Mouse (Mus musculus) telencephalon, adult 2 months (tissue): ENCODE data around the gene Ppm1m.
"Not testable (repeated sequence)": the region's sequence is repeated elsewhere in the genome, so short reads cannot be mapped to it uniquely, and the experiment has no call there.

Experiments used
- DNase-seq: peaks from one replicate; pipeline ENCODE4 v3.0.0-alpha.2; 2011; ENCODE audit warnings: low read depth, low spot score

The Ppm1m gene

DNA sequence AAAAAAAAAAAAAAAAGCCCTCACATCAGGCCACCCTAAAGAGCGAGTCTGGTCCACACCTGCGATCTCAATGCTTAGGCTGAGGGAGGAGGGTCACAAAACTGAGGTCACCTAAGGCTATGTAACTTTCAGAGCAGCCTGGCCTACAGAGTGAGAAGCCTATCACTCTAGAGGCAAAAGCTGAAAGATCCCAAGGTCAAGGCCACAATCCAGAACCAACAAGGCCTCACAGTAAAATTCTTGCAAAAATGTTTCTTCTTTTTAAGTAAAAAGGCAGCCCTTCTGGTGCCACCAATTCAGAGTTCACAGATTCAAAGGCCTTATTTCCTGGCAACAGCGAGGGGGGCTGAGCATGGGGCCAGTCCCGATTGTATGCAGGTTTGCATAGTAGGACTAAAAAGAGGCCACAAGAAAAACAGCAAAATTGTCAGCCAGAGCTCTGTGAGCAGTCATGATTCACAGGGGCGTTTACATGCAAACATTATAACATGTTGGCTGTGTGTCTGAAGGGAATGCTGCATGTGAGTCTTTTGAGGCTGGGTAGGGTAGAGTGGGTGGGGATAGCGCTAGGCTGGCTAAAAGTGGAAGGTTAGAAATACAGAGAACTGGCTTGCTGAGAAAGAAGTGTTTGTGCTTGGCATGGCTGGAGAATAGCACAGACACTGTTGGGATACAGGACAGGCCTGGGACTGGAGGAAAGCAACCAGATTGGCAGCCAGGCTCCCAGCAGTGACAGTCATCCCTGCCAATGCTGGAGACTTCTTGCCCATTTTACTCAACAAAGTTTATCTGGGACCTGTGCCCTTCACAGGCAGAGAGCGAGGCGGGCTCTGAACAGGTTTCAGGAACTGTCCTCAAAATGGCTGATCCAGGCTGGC, 5.4 kb downstream of the Ppm1m start:
- no peak for DNase-seq

DNA sequence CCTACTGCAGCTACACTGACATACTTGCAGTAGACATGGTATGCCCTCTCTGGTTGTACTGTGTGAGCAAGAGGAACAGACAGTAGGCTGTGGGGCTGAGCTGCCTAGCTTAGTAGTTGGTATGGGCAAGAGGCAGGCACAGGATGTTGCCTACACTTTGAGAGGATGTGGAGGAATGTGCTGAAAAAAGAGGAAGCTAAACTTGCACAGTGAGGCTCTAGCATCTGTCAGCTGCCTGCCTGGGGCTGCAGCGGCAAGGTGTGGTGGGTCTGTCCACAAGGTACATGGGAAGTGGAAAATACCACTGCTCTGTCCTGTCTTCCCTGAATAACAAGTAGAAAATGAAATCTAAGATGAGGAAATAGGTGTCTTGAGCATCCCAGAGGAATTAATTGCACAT, 6.5 kb downstream of the Ppm1m start:
- peak; percentile 63 for DNase-seq

DNA sequence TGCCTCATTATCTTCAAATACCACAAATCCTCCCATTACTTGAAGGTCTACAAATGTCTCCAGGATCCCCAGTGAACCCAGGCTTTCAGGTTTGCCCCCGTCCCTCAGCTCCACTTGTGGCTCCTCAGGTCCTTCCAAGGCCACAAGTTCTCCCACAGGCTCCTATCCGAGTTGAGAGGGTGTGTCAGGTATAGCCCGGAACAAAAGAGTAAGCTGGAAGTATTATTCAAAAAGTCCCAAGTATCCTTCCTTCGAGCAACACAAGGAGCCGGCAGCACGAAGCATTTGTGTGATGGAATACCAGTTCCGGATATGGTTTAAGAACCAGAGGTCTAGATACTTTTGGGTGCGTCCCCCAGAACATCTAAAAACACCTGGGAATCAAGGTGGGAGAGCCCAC, 7.5 kb downstream of the Ppm1m start:
- DNase-seq: no peak

DNA sequence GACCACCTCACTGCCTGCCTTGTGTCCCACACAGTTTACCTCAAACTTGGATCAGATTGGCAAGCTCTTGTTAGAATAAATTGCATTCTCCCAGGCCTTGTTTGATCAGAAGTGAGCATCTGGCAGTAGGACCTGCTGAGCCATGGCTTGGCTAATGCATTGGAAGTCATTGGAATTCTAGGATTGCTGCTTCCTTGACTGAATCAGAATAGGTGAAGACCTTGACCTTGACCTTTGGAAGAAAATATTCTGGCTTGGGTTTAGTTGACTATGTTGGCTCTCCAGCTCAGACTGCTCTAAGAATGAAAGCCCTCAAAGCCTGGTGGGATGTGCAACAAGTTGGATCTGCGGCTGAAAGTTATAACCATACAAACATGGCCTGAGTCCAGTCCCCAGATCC, 8.2 kb downstream of the Ppm1m start:
- DNase-seq: no peak

- no peak for DNase-seq
These were observed 15.6 kb downstream of the Ppm1m start for GRCm38 (mm10) chr9:106183996-106184395.

DNA sequence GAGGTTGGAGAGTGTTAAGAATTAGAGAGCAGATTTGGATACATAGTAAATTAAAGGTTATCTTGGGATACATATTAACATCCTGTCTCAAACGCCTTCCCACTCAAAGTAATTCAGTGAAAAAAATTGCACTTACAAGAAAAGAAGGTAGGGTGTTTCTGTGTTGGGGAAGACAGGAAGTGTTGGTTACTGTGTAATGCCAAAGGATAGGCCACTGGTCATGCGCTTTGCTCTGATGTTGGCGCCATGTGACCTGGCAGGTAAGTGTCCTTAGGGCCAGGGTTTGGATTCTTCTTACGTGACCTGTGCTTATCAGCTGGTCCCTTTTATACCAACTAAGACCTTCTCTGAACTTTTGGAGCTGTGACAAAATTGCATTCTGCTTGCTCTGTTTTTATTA, 17.4 kb downstream of the Ppm1m start:
- no peak for DNase-seq

DNA sequence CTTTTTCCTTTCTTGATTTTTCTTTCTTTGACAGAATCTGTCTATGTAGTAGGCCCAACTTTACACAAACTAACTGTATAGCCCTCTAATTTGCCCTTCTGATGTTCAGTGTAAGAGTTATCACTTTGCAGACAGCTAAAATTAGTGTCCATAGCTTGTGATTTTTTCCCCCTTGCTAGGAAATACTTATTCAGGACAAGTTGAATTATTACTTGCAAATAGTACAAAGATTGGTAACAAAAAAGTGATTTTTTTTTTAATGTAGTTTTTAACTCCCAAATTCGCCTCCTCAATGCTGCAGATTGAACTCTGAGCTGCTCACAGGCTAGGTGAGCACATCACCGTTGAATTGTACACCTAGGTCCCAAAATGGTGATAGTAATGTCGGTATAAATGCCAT, 19.6 kb downstream of the Ppm1m start:
- no peak for DNase-seq

- no peak for DNase-seq
These were observed 20.1 kb downstream of the Ppm1m start for GRCm38 (mm10) chr9:106179454-106179853.

GRCm38 (mm10) chr9:106177799-106178198, 21.7 kb downstream of the Ppm1m start:
- no peak for DNase-seq

DNA sequence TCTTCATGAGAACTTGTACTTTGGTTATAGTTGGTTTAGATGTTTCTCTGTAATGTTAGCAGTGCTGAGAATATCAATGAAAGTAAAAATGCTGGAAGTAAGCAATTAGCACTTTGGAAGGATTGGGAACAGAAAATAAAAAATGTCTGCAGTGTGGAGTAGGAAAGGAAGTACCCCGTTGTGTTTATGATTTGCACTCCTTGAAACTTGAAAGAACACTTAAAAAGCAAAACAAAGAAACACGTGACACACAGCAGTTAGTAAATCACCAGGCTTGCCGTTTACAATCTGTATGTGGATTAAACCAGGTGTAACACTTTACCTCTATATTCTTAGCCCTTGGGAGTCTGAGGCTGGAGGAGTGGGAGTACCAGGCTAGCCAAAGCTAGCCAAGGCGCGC, 22.8 kb downstream of the Ppm1m start:
- DNase-seq: no peak

- DNase-seq: no peak
These were observed 23.9 kb downstream of the Ppm1m start for GRCm38 (mm10) chr9:106175552-106176200.

- no peak for DNase-seq
These were observed 26.2 kb downstream of the Ppm1m start for GRCm38 (mm10) chr9:106173363-106173762.

DNA sequence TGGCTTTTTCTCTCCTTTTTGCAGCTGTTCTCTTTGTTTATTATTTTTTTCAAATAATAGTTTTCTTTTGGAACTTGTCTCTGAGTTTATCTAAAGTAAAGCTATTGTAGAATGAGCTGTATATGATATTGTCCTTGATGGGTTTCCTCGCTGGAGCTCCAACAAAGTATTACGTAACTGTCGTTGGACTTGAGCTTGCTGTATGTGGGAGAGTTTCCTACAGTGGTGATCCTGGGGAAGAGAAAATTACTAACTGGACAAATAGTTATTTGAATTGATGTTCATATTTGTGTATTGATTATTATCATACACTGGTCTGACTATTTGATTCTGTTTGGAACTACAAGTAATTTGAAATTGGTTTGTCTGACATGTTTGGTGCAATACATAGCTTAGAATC, 27.0 kb downstream of the Ppm1m start:
- DNase-seq: no peak

DNA sequence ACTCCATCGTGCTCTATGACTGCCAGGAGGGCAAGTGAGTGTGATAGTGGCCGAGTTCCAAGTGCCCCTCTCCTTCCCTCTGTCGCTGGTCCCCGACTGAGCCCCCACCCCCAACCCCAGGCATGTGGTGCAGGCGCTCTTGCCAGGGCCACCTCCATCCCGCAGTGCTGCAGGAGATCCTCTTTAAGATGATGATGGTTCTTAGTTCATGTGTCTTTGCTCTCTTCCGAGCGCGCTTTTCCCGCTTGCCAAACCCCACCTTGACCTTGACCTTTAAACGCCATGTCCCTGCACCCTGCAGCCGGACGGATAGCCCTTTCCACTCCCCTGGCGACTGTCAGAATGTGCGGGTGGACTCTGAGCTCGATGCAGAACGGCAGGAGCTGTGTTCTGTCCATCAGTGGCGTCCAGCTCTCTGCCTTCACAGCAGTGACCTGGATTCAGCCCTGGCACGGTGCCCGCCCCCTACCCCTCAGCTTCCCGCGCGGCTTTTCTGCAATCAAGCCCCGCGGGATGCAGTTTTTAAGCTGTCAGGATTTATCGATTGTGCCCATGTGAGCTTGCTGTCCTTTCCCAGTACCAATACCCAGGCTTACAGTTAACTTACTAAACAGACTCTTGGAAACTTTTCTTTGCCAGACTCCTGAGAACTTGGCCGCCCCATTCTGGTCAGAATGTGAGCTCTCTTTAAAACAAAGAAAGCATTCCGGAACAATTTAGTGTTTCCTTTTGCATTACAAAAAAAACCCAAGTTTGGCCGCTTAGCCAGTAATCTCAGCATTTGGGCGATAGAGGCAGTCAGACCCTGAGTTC, 28.0 kb downstream of the Ppm1m start:
- DNase-seq: no peak

- peak; percentile 80 for DNase-seq
These were observed 28.8 kb downstream of the Ppm1m start, which contains the start of gene Wdr82 for GRCm38 (mm10) chr9:106170556-106171345. Gene Wdr82 (plus strand): TSS chr9:106170928.

- DNase-seq: no peak
These were observed 29.6 kb downstream of the Ppm1m start for GRCm38 (mm10) chr9:106169917-106170316.

GRCm38 (mm10) chr9:106169006-106169405, 30.5 kb downstream of the Ppm1m start:
- not testable (repeated sequence) for DNase-seq

- no peak for DNase-seq
These were observed 31.8 kb downstream of the Ppm1m start for GRCm38 (mm10) chr9:106167703-106168102.

DNA sequence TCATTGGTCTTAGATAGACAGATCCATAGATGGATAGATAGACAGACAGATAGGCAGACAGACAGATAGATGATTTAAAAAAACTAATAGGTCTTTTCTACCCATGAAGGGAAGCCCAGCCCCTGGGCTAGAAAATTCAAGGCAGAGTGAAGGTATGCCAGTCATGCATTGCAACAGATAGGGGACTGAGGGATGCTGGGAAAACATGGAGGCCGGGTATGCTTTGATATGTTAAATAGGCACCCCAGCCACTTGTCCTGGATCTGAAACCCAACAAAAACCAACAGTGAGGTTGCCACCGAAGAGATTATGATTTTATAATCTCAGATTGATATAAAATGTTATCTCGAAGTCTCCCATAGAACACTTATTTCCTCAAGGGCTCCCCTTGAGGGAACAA, 32.3 kb downstream of the Ppm1m start:
- no peak for DNase-seq

DNA sequence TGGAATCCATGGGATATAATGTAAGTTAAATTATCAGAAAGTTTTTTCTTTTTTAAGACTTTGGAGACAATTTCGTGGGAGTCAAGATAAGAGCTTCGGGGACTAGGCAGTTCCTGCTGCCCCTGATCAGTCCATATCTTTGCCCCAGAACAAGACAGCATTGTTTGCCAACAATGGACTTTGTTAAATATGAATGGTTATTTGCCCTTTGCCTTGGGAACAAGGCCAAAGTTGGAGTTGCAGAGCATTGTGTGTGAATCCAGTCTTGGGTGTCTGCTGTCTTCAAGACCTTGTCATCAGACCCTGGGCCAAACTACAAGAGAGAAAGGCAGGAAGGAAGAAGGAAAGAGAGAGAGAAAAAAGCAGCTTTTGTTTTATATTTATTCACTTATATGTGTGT, 32.8 kb downstream of the Ppm1m start:
- DNase-seq: peak; percentile 19

- DNase-seq: no peak
These were observed 39.1 kb downstream of the Ppm1m start for GRCm38 (mm10) chr9:106160426-106160825.
